Mouse (Mus musculus): ENCODE measurements around the gene 4930519P11Rik.
A peak's percentile ranks its signal among the peaks of the same experiment; 100 is the strongest.

The 4930519P11Rik gene

DNA sequence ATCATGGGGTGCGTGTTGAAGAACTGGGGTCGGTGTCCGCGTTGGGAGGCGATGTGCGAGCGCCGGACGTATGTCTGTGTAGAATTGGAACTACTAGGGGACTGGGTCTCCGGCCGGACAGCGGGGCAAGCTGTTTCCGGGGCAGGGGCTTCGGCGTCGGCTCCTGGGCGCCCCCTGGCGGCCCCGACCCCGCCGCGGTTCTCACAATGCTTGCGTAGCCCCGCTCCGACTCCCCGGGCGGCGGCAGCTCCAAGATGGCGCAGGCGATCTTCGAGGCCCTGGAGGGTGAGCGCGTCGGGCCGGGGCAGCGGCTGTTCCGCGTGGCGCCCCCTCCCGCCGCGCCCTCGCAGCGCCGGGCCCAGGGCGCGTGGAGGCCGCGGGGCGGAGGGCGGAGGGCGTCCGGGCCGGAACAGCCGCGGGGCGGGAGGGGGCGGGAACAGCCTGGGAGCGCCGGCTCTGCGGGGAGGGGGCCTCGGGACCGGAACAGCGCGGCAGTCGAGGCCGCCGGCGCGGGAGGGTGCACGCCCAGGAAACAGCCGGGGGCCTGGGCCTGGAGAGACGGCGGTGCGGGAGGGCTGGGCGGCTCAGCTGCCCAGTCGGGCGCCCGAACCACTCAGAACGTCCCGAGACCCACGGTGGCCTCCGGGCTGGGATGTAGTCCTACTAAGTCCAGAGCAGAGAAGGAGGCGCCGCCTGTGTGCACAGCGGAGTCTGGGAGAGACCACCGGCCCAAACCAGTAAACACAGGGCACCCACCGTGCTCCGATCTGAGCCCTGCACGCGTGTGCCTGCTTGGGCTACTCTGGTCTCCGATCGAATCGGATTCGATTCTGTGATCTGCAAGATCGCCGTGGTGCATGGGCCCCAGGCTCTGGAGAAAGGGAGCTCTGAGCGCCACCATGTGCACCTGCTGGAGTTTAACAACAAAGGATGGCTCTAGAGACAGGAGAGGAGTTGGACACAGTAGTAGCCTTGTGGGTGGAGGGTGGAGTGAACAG is at the start of gene 4930519P11Rik, which contains the start of gene Zfp341:
Gene 4930519P11Rik (minus strand): TSS at position 320 of the 998 bp plus-strand sequence.
Gene Zfp341 (plus strand): TSS at position 180 of the 998 bp plus-strand sequence.
- DNase-seq (ENCODE audit: low spot score in 2 of 2), result peak; percentile 91 to 92

- no peak for DNase-seq (ENCODE audit: low spot score in 2 of 2)
Observed at GRCm38 (mm10) chr2:154659531-154660074, 46.4 kb upstream of the 4930519P11Rik start.

DNA sequence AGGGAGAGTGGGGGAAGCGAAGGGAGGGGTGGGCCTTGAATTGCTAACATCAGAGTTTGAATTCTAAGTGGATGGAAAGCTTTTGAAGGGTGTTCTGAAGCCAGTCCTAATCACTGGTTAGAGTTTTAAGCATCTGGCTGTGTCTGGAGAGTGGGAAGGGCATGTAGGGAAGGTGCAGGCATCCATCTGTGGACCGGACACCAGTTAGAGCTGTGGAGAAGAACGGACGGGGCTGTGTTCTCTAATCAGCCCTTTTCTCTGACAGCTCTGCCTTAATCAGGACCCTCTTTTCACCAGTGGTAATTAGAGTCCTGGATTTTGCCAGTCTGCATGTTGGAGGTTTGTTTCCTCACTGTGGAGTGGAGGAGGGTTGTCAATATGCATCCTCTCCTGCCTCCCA is 45.8 kb upstream of the 4930519P11Rik start:
- DNase-seq (ENCODE audit: low spot score in 2 of 2), result no peak

GRCm38 (mm10) chr2:154657486-154658237 is 44.4 kb upstream of the 4930519P11Rik start:
- DNase-seq (ENCODE audit: low spot score in 2 of 2), result no peak

- DNase-seq (ENCODE audit: low spot score in 2 of 2), result peak; percentile 96 to 97
Observed at GRCm38 (mm10) chr2:154656710-154657485, 43.7 kb upstream of the 4930519P11Rik start.

GRCm38 (mm10) chr2:154655878-154656414 is 42.7 kb upstream of the 4930519P11Rik start:
- DNase-seq (ENCODE audit: low spot score in 2 of 2), result no peak

DNA sequence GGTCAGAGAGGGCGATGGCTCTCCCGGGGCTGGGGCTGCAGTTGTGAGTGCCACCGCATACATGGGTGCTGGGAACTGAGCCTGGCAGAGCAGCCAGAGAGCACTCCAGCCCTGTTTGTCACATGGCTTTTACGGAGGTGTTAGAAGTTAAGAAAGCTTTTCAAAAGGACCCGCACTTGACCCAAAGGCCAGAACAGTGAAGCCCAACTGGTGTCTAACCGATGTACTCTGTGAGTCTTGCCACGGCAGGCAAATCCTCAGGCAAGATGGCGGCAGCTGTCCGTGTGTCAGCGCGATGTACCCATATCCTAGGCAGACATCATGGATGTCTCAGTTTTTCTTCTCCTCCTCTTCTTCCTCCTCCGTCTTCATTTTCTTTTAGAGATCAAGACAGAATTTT is 41.7 kb upstream of the 4930519P11Rik start:
- DNase-seq (ENCODE audit: low spot score in 2 of 2), result no peak

- no peak for DNase-seq (ENCODE audit: low spot score in 2 of 2)
Observed at GRCm38 (mm10) chr2:154651363-154651762, 38.1 kb upstream of the 4930519P11Rik start, which contains the start of gene Chmp4b. Gene Chmp4b (plus strand): TSS chr2:154651705.

- no peak for DNase-seq (ENCODE audit: low spot score in 2 of 2)
Observed at GRCm38 (mm10) chr2:154650404-154650803, 37.2 kb upstream of the 4930519P11Rik start.

GRCm38 (mm10) chr2:154648086-154648485 is 34.8 kb upstream of the 4930519P11Rik start:
- no peak for DNase-seq (ENCODE audit: low spot score in 2 of 2)

- DNase-seq (ENCODE audit: low spot score in 2 of 2), result no peak
Observed at GRCm38 (mm10) chr2:154646634-154647033, 33.4 kb upstream of the 4930519P11Rik start.

DNA sequence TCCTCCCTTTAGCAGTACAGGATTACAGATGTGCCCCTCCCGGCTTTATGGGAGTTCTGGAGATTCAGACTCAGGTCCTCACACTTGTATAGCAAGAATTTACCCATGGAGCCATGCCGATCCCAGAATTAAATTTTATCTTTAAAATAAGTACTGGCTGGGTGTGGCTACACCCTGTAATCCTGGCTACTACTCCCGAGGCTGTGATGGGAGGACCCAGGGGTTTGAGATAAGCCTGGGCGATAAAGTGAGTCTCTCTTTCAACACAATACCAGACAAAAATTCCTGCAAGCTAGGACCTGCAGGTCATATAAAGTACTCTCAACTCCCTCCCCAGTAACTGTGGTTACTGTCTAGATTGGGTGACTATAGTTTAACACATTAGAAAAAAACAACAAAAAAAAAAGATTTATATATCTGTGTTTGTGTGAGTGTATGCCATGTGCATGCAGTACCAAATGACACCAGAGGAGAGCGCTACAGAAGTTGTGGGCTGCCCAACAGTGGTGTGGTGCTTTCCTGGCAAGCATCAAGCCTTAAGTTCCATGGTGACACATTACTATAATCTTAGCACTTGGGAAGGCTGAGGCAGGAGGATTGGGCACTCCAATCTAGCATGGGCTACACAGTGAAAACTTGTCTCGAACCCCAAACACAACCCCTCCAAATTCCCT is 29.6 kb upstream of the 4930519P11Rik start:
- DNase-seq (ENCODE audit: low spot score in 2 of 2), result no peak

- DNase-seq (ENCODE audit: low spot score in 2 of 2), result no peak
Observed at GRCm38 (mm10) chr2:154642005-154642459, 28.8 kb upstream of the 4930519P11Rik start.

DNA sequence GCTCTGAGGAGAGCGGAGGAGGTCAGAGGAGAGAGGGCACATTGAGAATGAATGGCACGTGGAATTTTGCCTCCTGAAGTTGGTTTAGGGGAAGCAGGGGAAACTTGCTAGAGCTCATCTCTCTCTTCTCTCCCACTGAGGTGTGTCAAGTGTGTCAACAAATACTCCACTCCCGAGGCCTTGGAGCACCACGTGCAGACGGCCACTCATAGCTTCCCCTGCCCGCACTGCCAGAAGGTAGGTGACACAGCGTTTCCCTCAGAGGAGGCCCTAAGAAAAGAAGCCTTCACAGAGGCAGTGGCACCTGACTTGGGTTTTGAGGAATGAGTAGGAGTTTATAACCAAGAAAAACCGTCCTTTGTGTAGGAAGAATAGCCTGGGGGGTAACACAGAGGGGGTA is 27.9 kb upstream of the 4930519P11Rik start:
- no peak for DNase-seq (ENCODE audit: low spot score in 2 of 2)

- no peak for DNase-seq (ENCODE audit: low spot score in 2 of 2)
Observed at GRCm38 (mm10) chr2:154639115-154639514, 25.9 kb upstream of the 4930519P11Rik start.

- no peak for DNase-seq (ENCODE audit: low spot score in 2 of 2)
Observed at GRCm38 (mm10) chr2:154638521-154638920, 25.3 kb upstream of the 4930519P11Rik start.

- DNase-seq (ENCODE audit: low spot score in 2 of 2), result no peak
Observed at GRCm38 (mm10) chr2:154635826-154636225, 22.6 kb upstream of the 4930519P11Rik start.

- no peak for DNase-seq (ENCODE audit: low spot score in 2 of 2)
Observed at GRCm38 (mm10) chr2:154633876-154634644, 20.8 kb upstream of the 4930519P11Rik start.

GRCm38 (mm10) chr2:154633039-154633742 is 20.0 kb upstream of the 4930519P11Rik start:
- no peak for DNase-seq (ENCODE audit: low spot score in 2 of 2)

All from urinary bladder, postnatal 4 days (tissue).